ENCODE assay signal across 10 mouse cellular contexts in genomic region chr8:88390749-88391148, GRCm38 (mm10). TPM values are rescaled to one million over a fixed set of nuclear protein-coding genes. Genes with fewer than 3 reads are reported as not detected.
DNase-seq lines count a peak whose midpoint lies in the region; ATAC-seq and TF ChIP-seq lines count a peak whose summit lies in the region.
"Had no signal": no experiment of that assay in that cellular context is flagged by ENCODE, and none has a peak within 500 bp of the region (broad histone marks: within the 10 kb centered on the region; RNA-seq: fewer than 3 reads in every experiment).

No protein-coding gene starts in this region.

- no peak overlapping the region for H3K4me3 ChIP-seq in kidney, postnatal 0 days (replicated peaks; ENCODE audit: low read depth, low read length)
- H3K4me3 ChIP-seq in kidney, embryonic 16.5 days (ENCODE audit: low read length), result no peak overlapping the region
- no peak overlapping the region for H3K4me3 ChIP-seq in ES-E14 (ENCODE audit: insufficient read depth in 1 of 2, low read depth in 1 of 2, low read length in 2 of 2, poor library complexity in 1 of 2, severe bottlenecking in 1 of 2)
- H3K4me3 ChIP-seq: forebrain, embryonic 12.5 days; limb, embryonic 13.5 days had no signal

- no peaks in the 10 kb centered on the region for H3K36me3 ChIP-seq in kidney, postnatal 0 days (ENCODE audit: insufficient read depth, low read length)
- H3K36me3 ChIP-seq in kidney, embryonic 16.5 days (ENCODE audit: insufficient read depth, low read length), result no peaks in the 10 kb centered on the region
- no peaks in the 10 kb centered on the region for H3K36me3 ChIP-seq in ES-E14 (ENCODE audit: control insufficient read depth, insufficient read depth, low read length, poor library complexity, severe bottlenecking)
- H3K36me3 ChIP-seq: forebrain, embryonic 12.5 days; limb, embryonic 13.5 days had no signal

- WGBS in kidney, postnatal 0 days, result 96% methylated on average over 1 of the region's 1 CpGs
- WGBS in kidney, embryonic 16.5 days, result 94% methylated on average over 1 of the region's 1 CpGs

- no peak overlapping the region for H3K27ac ChIP-seq in kidney, postnatal 0 days
- no peak overlapping the region for H3K27ac ChIP-seq in kidney, embryonic 16.5 days (ENCODE audit: low read length)
- no peak overlapping the region for H3K27ac ChIP-seq in ES-E14 (ENCODE audit: insufficient read depth, low read depth, low read length, poor library complexity, severe bottlenecking)
- H3K27ac ChIP-seq: forebrain, embryonic 12.5 days; limb, embryonic 13.5 days had no signal

- no peak overlapping the region for H3K9ac ChIP-seq in kidney, postnatal 0 days (ENCODE audit: low read depth, low read length)
- no peak overlapping the region for H3K9ac ChIP-seq in kidney, embryonic 16.5 days (replicated peaks; ENCODE audit: low read length)
- H3K9ac ChIP-seq in ES-E14 (ENCODE audit: insufficient read depth, low read depth, low read length, poor library complexity, severe bottlenecking), result no peak overlapping the region
- H3K9ac ChIP-seq: forebrain, embryonic 12.5 days; limb, embryonic 13.5 days had no signal

- no peaks in the 10 kb centered on the region for H3K27me3 ChIP-seq in kidney, postnatal 0 days (ENCODE audit: insufficient read depth, low read length)
- no peaks in the 10 kb centered on the region for H3K27me3 ChIP-seq in kidney, embryonic 16.5 days (ENCODE audit: insufficient read depth, low read length)
- H3K27me3 ChIP-seq: limb, embryonic 13.5 days had no signal

- in situ Hi-C loops in ES-E14 (cut with MboI; ENCODE audit: low sequenced_read_pairs in 2 of 2, unreplicated experiment in 2 of 2), result no loop called here

- no peaks in the 10 kb centered on the region for H3K9me3 ChIP-seq in kidney, postnatal 0 days (replicated peaks; ENCODE audit: low read length)
- no peaks in the 10 kb centered on the region for H3K9me3 ChIP-seq in kidney, embryonic 16.5 days (ENCODE audit: low read length)
- H3K9me3 ChIP-seq in ES-E14 (ENCODE audit: control insufficient read depth, insufficient read depth, low read depth, low read length), result no peaks in the 10 kb centered on the region
- H3K9me3 ChIP-seq: forebrain, embryonic 12.5 days had no signal

- H3K4me1 ChIP-seq in kidney, postnatal 0 days (replicated peaks; ENCODE audit: insufficient read depth, low read length), result no peaks in the 10 kb centered on the region
- no peaks in the 10 kb centered on the region for H3K4me1 ChIP-seq in kidney, embryonic 16.5 days (ENCODE audit: insufficient read depth, low read length)
- no peaks in the 10 kb centered on the region for H3K4me1 ChIP-seq in ES-E14 (ENCODE audit: control insufficient read depth in 2 of 2, insufficient read depth in 2 of 2, low read length in 2 of 2, poor library complexity in 1 of 2)
- H3K4me1 ChIP-seq: forebrain, embryonic 12.5 days had no signal

- TF ChIP-seq CTCF in kidney, postnatal 0 days (IDR thresholded peaks at IDR 0.05; ENCODE audit: low read depth), result peak; percentile 56

- ATAC-seq in kidney, postnatal 0 days (replicated peaks; ENCODE audit: low FRiP score, low read depth), result no peak
- ATAC-seq in kidney, embryonic 16.5 days (ENCODE audit: low FRiP score, low TSS enrichment), result no peak
- ATAC-seq in erythroblast, adult 5-6 weeks (replicated peaks; ENCODE audit: low FRiP score, poor library complexity, severe bottlenecking), result 0 out of 2 replicates have a peak, but pooled peaks have one; percentile 71

- no peak for DNase-seq in kidney, postnatal 0 days (ENCODE audit: low spot score)
- DNase-seq in ES-E14 (ENCODE audit: low read depth, low spot score), result peak; percentile 31
- DNase-seq in spleen, adult 12 weeks (ENCODE audit: low spot score), result peak; percentile 27
- no peak for DNase-seq in adrenal gland, adult 2 months
- DNase-seq in adrenal gland, postnatal 10 days, result no peak
- DNase-seq in gastrocnemius, postnatal 25 days, result no peak

- H3K4me2 ChIP-seq in kidney, postnatal 0 days (ENCODE audit: low read length), result no peak overlapping the region
- H3K4me2 ChIP-seq in kidney, embryonic 16.5 days (replicated peaks; ENCODE audit: low read depth, low read length), result no peak overlapping the region
- H3K4me2 ChIP-seq: forebrain, embryonic 12.5 days; limb, embryonic 13.5 days had no signal

TF ChIP-seq in ES-E14, 5 proteins besides CTCF, POLR2A, EP300 and RAD21:
- TF ChIP-seq CHD2 (IDR thresholded peaks at IDR 0.05; ENCODE audit: low read depth, low read length) (no peak), HCFC1 (IDR thresholded peaks at IDR 0.05; ENCODE audit: borderline replicate concordance, insufficient read depth, low read length) (no peak), MAFK (IDR thresholded peaks at IDR 0.05; ENCODE audit: insufficient read depth, low read depth, low read length) (no peak), ZC3H11A (IDR thresholded peaks at IDR 0.05; ENCODE audit: borderline replicate concordance, low read depth, low read length) (peak; percentile 53; the same call in 1 of the 2 replicates), ZNF384 (IDR thresholded peaks at IDR 0.05; ENCODE audit: low read depth, low read length) (no peak)

RNA-seq across cellular contexts. Expression of gene Brd7, which starts 28.8 kb away (rescaled TPM):
- polyA plus RNA-seq in kidney, postnatal 0 days (2015; fragmentation: Nextera tagmentation; extraction: Ambion mirVana), result 64.6 and 75.1 TPM in 2 replicates
- polyA plus RNA-seq in kidney, embryonic 16.5 days (2015; fragmentation: Nextera tagmentation; extraction: Ambion mirVana), result 53.6 and 61.1 TPM in 2 replicates
- total RNA-seq in ES-E14 (2012; rRNA removed), result 33.1 and 45.5 TPM in 2 replicates
- total RNA-seq in erythroblast, adult 5-6 weeks (2015; ENCODE audit: low replicate concordance), result 22.5 and 49.5 TPM in 2 replicates
- 11.8 and 28.7 TPM in 2 replicates for total RNA-seq in erythroblast, adult 5-6 weeks (2017; ENCODE audit: low replicate concordance)
- 10 to 100 TPM; 60.7 to 81.2 TPM for total RNA-seq in adrenal gland, adult 2 months (2021)
- polyA plus RNA-seq in adrenal gland, adult 2 months (2012; rRNA removed), result 7.0 and 7.2 TPM in 2 replicates
- 10 to 100 TPM; 80.2 to 82.4 TPM for total RNA-seq in adrenal gland, postnatal 10 days (2021)
- 10 to 100 TPM; 63.3 to 72.9 TPM for total RNA-seq in gastrocnemius, postnatal 25 days (2021)

Comparison
In these comparisons a context has a peak if more than half of its experiments do, and no peak if none do; other contexts are left out.
1. DNase-seq: peak in ES-E14 (single experiment) and spleen, adult 12 weeks (single experiment); none in kidney, postnatal 0 days (single experiment), adrenal gland, adult 2 months (single experiment), adrenal gland, postnatal 10 days (single experiment) and gastrocnemius, postnatal 25 days (single experiment).